Mouse (Mus musculus) bone marrow, adult 2 months (tissue): ENCODE results near the gene Mta2.

Source experiments
- CTCF ChIP-seq: fragments of 200-500 bp; IDR thresholded peaks from 2 replicates; pipeline ENCODE4 v1.5.1; 2011; ENCODE audit warnings: low read length, control low read depth; ENCODE audit not compliant: control insufficient read depth, insufficient read depth
- POLR2A ChIP-seq: fragments of 200-500 bp; IDR thresholded peaks from 2 replicates; pipeline ENCODE4 v1.6.1; 2011; ENCODE audit warnings: low read depth, mild to moderate bottlenecking, control low read depth, low read length, borderline replicate concordance; ENCODE audit not compliant: control insufficient read depth

DNA sequence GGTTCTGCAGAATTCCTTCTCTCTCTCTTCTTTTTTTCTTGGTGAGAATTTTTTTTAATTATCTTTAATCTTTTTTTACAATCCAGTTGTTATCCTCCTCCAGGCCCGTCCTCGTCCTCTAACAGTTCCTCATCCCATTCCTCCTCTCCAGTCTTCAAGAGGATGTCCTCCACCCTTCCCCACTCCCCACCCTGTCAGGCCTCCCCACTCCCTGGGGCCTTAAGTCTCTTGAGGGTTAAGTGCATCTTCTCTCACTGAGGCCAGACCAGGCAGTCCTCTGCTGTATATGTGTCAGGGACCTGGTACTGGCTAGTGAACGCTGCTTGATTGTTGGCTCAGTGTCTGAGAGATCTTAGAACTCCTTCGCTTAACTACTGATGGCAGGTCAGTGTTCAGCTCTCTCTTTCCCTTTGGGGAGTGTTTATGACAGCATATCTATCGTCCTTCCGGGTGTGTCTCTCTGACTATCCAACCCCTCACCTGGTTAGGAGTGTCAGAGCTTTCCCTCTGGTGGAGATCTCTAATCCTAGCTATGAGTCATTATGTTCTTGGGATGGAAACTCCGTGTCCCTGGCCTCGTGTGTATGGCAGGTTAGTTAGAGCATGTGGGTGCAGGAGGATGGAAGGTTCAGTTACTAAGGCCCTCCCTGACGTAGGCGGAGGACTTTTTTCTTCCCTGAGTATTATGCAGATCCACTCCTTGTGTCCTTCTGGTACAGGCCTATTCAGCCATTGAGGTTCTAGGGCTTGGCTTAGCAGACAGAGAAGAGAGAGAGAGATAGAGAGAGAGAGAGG lies 53.3 kb downstream of the Mta2 start:
- TF ChIP-seq POLR2A (no peak), CTCF (no peak)
